Mouse (Mus musculus) embryonic facial prominence, embryonic 15.5 days (tissue): ENCODE results near the gene Ncam1. TPM values are rescaled to one million over a fixed set of nuclear protein-coding genes. Genes with fewer than 3 reads are reported as not detected.

Experiments used
- ATAC-seq: fragments of 200-750 bp; cut with Nextera tagmentation; 2 replicates; pipeline ENCODE4 v1.8.0; 2017; ENCODE audit warnings: low read depth, moderate TSS enrichment; ENCODE audit not compliant: insufficient number of reproducible peaks, low FRiP score, low TSS enrichment
- H3K27ac ChIP-seq: fragments of 300-500 bp; sonication (generic); replicated peaks from 2 replicates; pipeline ENCODE4 v1.5.1; 2015; ENCODE audit warnings: mild to moderate bottlenecking, inconsistent platforms
- H3K27me3 ChIP-seq: fragments of 300-500 bp; sonication (generic); 2 replicates; pipeline ENCODE4 v1.6.1; 2015; ENCODE audit warnings: inconsistent platforms
- H3K36me3 ChIP-seq: fragments of 300-500 bp; sonication (generic); 2 replicates; pipeline ENCODE4 v1.6.1; 2015; ENCODE audit warnings: mild to moderate bottlenecking, inconsistent platforms
- H3K4me1 ChIP-seq: fragments of 300-500 bp; sonication (generic); 2 replicates; pipeline ENCODE4 v1.6.1; 2015; ENCODE audit warnings: inconsistent platforms
- H3K4me2 ChIP-seq: fragments of 300-500 bp; sonication (generic); replicated peaks from 2 replicates; pipeline ENCODE4 v1.6.1; 2015; ENCODE audit warnings: mild to moderate bottlenecking, inconsistent platforms
- H3K4me3 ChIP-seq: fragments of 300-500 bp; sonication (generic); replicated peaks from 2 replicates; pipeline ENCODE4 v1.5.1; 2015; ENCODE audit warnings: mild to moderate bottlenecking, inconsistent platforms
- H3K9ac ChIP-seq: fragments of 300-500 bp; sonication (generic); 2 replicates; pipeline ENCODE4 v1.6.1; 2015; ENCODE audit warnings: inconsistent platforms
- H3K9me3 ChIP-seq: fragments of 300-500 bp; sonication (generic); replicated peaks from 2 replicates; pipeline ENCODE4 v1.6.1; 2016; ENCODE audit warnings: inconsistent platforms
- WGBS: fragments of 180-500 bp; shearing (Covaris S2); methylation state at CpG from one replicate; pipeline ENCODE4 v1.1.7; 2015; 5-methylcytosine and 5-hydroxymethylcytosine counted together
- polyA plus RNA-seq: library from polyadenylated mRNA; unstranded; fragments of >200 nt; fragmentation: Nextera tagmentation; extraction: Ambion mirVana; gene quantifications from 2 replicates; pipeline ENCODE4 v1.2.1, GENCODE M21; 2015

Gene Ncam1
- polyA plus RNA-seq, 1 experiment from 2014 or later = 142 TPM

GRCm38 (mm10) chr9:49524721-49525120, 274.0 kb downstream of the Ncam1 start:
- H3K36me3 ChIP-seq = peaks cover 19% of the 10 kb centered on the region
- no peak for ATAC-seq
- no peak overlapping the region for H3K9ac ChIP-seq
- 67% methylated on average over 9 of the region's 9 CpGs for WGBS
- no peaks in the 10 kb centered on the region for H3K9me3 ChIP-seq
- no peak overlapping the region for H3K27ac ChIP-seq
- H3K27me3 ChIP-seq = no peaks in the 10 kb centered on the region
- H3K4me1 ChIP-seq = 0 out of 2 replicates have a peak, but pooled peaks cover 3% of the 10 kb centered on the region
- no peak overlapping the region for H3K4me2 ChIP-seq
- no peak overlapping the region for H3K4me3 ChIP-seq

- Histone ChIP-seq H3K36me3 (peaks cover 26% of the 10 kb centered on the region), H3K4me3 (no peak overlapping the region), H3K9ac (no peak overlapping the region), H3K4me1 (0 out of 2 replicates have a peak, but pooled peaks cover 3% of the 10 kb centered on the region), H3K4me2 (no peak overlapping the region), H3K27ac (no peak overlapping the region), H3K27me3 (no peaks in the 10 kb centered on the region), H3K9me3 (no peaks in the 10 kb centered on the region)
- 56% methylated on average over 9 of the region's 9 CpGs for WGBS
- no peak for ATAC-seq
Measured at GRCm38 (mm10) chr9:49523881-49524280, 274.8 kb downstream of the Ncam1 start.

- Histone ChIP-seq H3K9ac (no peak overlapping the region), H3K4me2 (no peak overlapping the region), H3K4me1 (no peaks in the 10 kb centered on the region), H3K9me3 (no peaks in the 10 kb centered on the region), H3K27me3 (no peaks in the 10 kb centered on the region), H3K4me3 (no peak overlapping the region), H3K27ac (no peak overlapping the region), H3K36me3 (peaks cover 20% of the 10 kb centered on the region)
- WGBS = 71% methylated on average over 2 of the region's 2 CpGs
- no peak for ATAC-seq
Measured at GRCm38 (mm10) chr9:49514306-49514705, 284.4 kb downstream of the Ncam1 start.

- Histone ChIP-seq H3K36me3 (peaks cover 39% of the 10 kb centered on the region), H3K27ac (no peak overlapping the region), H3K4me1 (no peaks in the 10 kb centered on the region), H3K4me2 (no peak overlapping the region), H3K9ac (no peak overlapping the region), H3K27me3 (no peaks in the 10 kb centered on the region), H3K4me3 (no peak overlapping the region), H3K9me3 (no peaks in the 10 kb centered on the region)
- ATAC-seq = no peak
- WGBS = 90% methylated on average over 4 of the region's 4 CpGs
Measured at GRCm38 (mm10) chr9:49510666-49511065, 288.1 kb downstream of the Ncam1 start.

GRCm38 (mm10) chr9:49509628-49510027, 289.1 kb downstream of the Ncam1 start:
- H3K36me3 ChIP-seq = peaks cover 39% of the 10 kb centered on the region
- no peaks in the 10 kb centered on the region for H3K27me3 ChIP-seq
- ATAC-seq = no peak
- H3K4me3 ChIP-seq = no peak overlapping the region
- H3K4me2 ChIP-seq = no peak overlapping the region
- no peak overlapping the region for H3K9ac ChIP-seq
- H3K4me1 ChIP-seq = peaks cover 3% of the 10 kb centered on the region; the same call in 1 of the 2 replicates
- 90% methylated on average over 8 of the region's 8 CpGs for WGBS
- no peaks in the 10 kb centered on the region for H3K9me3 ChIP-seq
- H3K27ac ChIP-seq = no peak overlapping the region

GRCm38 (mm10) chr9:49509094-49509493, 289.6 kb downstream of the Ncam1 start:
- H3K9ac ChIP-seq = no peak overlapping the region
- peaks cover 39% of the 10 kb centered on the region for H3K36me3 ChIP-seq
- H3K4me1 ChIP-seq = peaks cover 3% of the 10 kb centered on the region; the same call in 1 of the 2 replicates
- H3K27me3 ChIP-seq = no peaks in the 10 kb centered on the region
- ATAC-seq = no peak
- H3K27ac ChIP-seq = no peak overlapping the region
- 91% methylated on average over 3 of the region's 3 CpGs for WGBS
- no peaks in the 10 kb centered on the region for H3K9me3 ChIP-seq
- no peak overlapping the region for H3K4me2 ChIP-seq
- no peak overlapping the region for H3K4me3 ChIP-seq

- no peak for ATAC-seq
- Histone ChIP-seq H3K9me3 (no peaks in the 10 kb centered on the region), H3K27ac (no peak overlapping the region), H3K36me3 (peaks cover 39% of the 10 kb centered on the region), H3K4me1 (peaks cover 3% of the 10 kb centered on the region; the same call in 1 of the 2 replicates), H3K4me2 (no peak overlapping the region), H3K27me3 (no peaks in the 10 kb centered on the region), H3K9ac (no peak overlapping the region), H3K4me3 (no peak overlapping the region)
- WGBS = 90% methylated on average over 9 of the region's 9 CpGs
Measured at GRCm38 (mm10) chr9:49507829-49508585, 290.7 kb downstream of the Ncam1 start.

- Histone ChIP-seq H3K4me2 (no peak overlapping the region), H3K4me1 (peaks cover 3% of the 10 kb centered on the region; the same call in 1 of the 2 replicates), H3K27me3 (no peaks in the 10 kb centered on the region), H3K4me3 (no peak overlapping the region), H3K27ac (no peak overlapping the region), H3K9ac (no peak overlapping the region), H3K36me3 (peaks cover 35% of the 10 kb centered on the region), H3K9me3 (no peaks in the 10 kb centered on the region)
- WGBS = 39% methylated on average over 5 of the region's 5 CpGs
- ATAC-seq = no peak
Measured at GRCm38 (mm10) chr9:49504658-49505057, 294.1 kb downstream of the Ncam1 start.

GRCm38 (mm10) chr9:49502245-49502644, 296.5 kb downstream of the Ncam1 start:
- H3K4me3 ChIP-seq = no peak overlapping the region
- no peak overlapping the region for H3K9ac ChIP-seq
- H3K4me1 ChIP-seq = peaks cover 3% of the 10 kb centered on the region; the same call in 1 of the 2 replicates
- H3K9me3 ChIP-seq = no peaks in the 10 kb centered on the region
- no peak overlapping the region for H3K27ac ChIP-seq
- peaks cover 14% of the 10 kb centered on the region; the same call in 1 of the 2 replicates for H3K36me3 ChIP-seq
- ATAC-seq = no peak
- no peaks in the 10 kb centered on the region for H3K27me3 ChIP-seq
- no peak overlapping the region for H3K4me2 ChIP-seq
- 94% methylated on average over 4 of the region's 4 CpGs for WGBS

GRCm38 (mm10) chr9:49499878-49500277, 298.8 kb downstream of the Ncam1 start:
- H3K36me3 ChIP-seq = no peaks in the 10 kb centered on the region
- H3K27me3 ChIP-seq = no peaks in the 10 kb centered on the region
- no peak for ATAC-seq
- H3K27ac ChIP-seq = no peak overlapping the region
- no peaks in the 10 kb centered on the region for H3K4me1 ChIP-seq
- no peak overlapping the region for H3K9ac ChIP-seq
- no peaks in the 10 kb centered on the region for H3K9me3 ChIP-seq
- no peak overlapping the region for H3K4me3 ChIP-seq
- WGBS = 83% methylated on average over 2 of the region's 2 CpGs
- H3K4me2 ChIP-seq = no peak overlapping the region

- Histone ChIP-seq H3K27me3 (peaks cover 3% of the 10 kb centered on the region; the same call in 1 of the 2 replicates), H3K4me2 (0 out of 2 replicates have a peak overlapping the region, but pooled peaks have one; percentile 15), H3K27ac (no peak overlapping the region), H3K4me3 (no peak overlapping the region), H3K9ac (no peak overlapping the region), H3K4me1 (peaks cover 13% of the 10 kb centered on the region), H3K36me3 (no peaks in the 10 kb centered on the region), H3K9me3 (no peaks in the 10 kb centered on the region)
- WGBS = 2% methylated on average over 4 of the region's 4 CpGs
- ATAC-seq = peak; percentile 68; the same call in 1 of the 2 replicates
Measured at GRCm38 (mm10) chr9:49493979-49494649, 304.6 kb downstream of the Ncam1 start.
